Mouse (Mus musculus) adrenal gland, adult 18-20 months (tissue): ENCODE results near the gene Asb4. TPM values are rescaled to one million over a fixed set of nuclear protein-coding genes. Genes with fewer than 3 reads are reported as not detected.

Experiments used
- DNase-seq, 2 experiments: peaks; one replicate each; pipeline ENCODE4 v3.0.0; 2021 to 2022; ENCODE audit warnings: low spot score in 2 of 2
- total RNA-seq, 2 experiments: library from RNA; stranded (reverse); gene quantifications; 1 replicate in 1 of 2; 2 replicates in 1 of 2; pipeline ENCODE4 v1.2.3; 2021

Gene Asb4
- total RNA-seq, 2 experiments from 2014 or later = 0.80 to 1.1 TPM

- peak in 1 of 2 experiments; percentile 5 for DNase-seq
These were observed 60.1 kb downstream of the Asb4 start for GRCm38 (mm10) chr6:5443104-5443863.

GRCm38 (mm10) chr6:5444331-5444898 is 61.2 kb downstream of the Asb4 start:
- no peak for DNase-seq

GRCm38 (mm10) chr6:5447013-5447412 is 63.8 kb downstream of the Asb4 start:
- no peak for DNase-seq

GRCm38 (mm10) chr6:5447546-5447945 is 64.4 kb downstream of the Asb4 start:
- no peak for DNase-seq

- DNase-seq = no peak
These were observed 65.2 kb downstream of the Asb4 start for GRCm38 (mm10) chr6:5448396-5448795.

GRCm38 (mm10) chr6:5449878-5450277 is 66.7 kb downstream of the Asb4 start:
- DNase-seq = no peak

- DNase-seq = no peak
These were observed 72.7 kb downstream of the Asb4 start for GRCm38 (mm10) chr6:5455836-5456235.

GRCm38 (mm10) chr6:5470480-5471318 is 87.5 kb downstream of the Asb4 start:
- DNase-seq = no peak

- DNase-seq = no peak
These were observed 89.5 kb downstream of the Asb4 start for GRCm38 (mm10) chr6:5472692-5473091.

GRCm38 (mm10) chr6:5474021-5474420 is 90.8 kb downstream of the Asb4 start:
- no peak for DNase-seq

GRCm38 (mm10) chr6:5481066-5481465 is 97.9 kb downstream of the Asb4 start:
- no peak for DNase-seq

GRCm38 (mm10) chr6:5482270-5482783 is 99.1 kb downstream of the Asb4 start:
- DNase-seq = no peak

Other genes with a start within 250 kb of the Asb4 start
- gene Pon1, start 189.4 kb upstream of the Asb4 start, total RNA-seq = 1 to 10 TPM; 4.5 to 8.8 TPM
- 100 to 1,000 TPM in 1 of 2 experiments, 10 to 100 TPM in 1; 82.2 to 149 TPM for gene Pon3, start 127.1 kb upstream of the Asb4 start, total RNA-seq
- 10 to 100 TPM; 29.0 to 43.8 TPM for gene Pon2, start 84.9 kb upstream of the Asb4 start, total RNA-seq
- gene Pdk4, start 112.9 kb downstream of the Asb4 start, total RNA-seq = 100 to 1,000 TPM; 290 to 1,000 TPM